Mouse (Mus musculus): ENCODE measurements at regions not wholly inside any gene's neighbourhood (a gene's known extent, or its start where the extent isn't known, plus 50 kb on each side); places are given as distances from the start of the nearest gene placed in this dataset.

DNA sequence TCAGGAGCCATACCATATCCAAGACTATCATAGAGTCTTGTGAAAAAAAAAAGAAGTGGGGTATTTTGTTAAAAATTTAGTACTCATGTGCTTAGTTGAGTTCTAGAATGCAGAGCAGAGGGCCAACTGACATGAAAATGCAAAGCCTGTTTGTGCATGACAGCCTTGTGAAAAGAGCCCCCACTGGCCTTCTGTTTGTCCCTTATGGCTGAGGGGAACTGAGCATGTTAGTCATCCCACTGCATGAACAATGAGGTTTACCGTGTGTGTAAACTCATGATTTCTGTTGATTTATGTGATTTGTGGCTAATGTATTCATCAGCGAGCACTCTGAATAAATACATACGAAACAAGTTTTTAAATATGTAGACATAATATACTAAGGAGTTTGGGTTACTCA is 266.1 kb upstream of the Nox3 start:
- ATAC-seq (no peak), DNase-seq (ENCODE audit: low read depth, low spot score) (no peak)
- TF ChIP-seq CTCF (IDR thresholded peaks at IDR 0.05), result no peak
- CTCF ChIA-PET, result interaction anchor here (1.3 kb wide), 1 partner anchor 12 kb away, joined by 3 read pairs; no protein-coding TSS in a partner anchor
- peaks cover 7% of the 10 kb centered on the region for H3K27me3 ChIP-seq
- POLR2A ChIA-PET, result no interaction called here
- in situ Hi-C loops (cut with MboI; ENCODE audit: low pct_unique_long_range_greater_than_20kb), result no loop called here

DNA sequence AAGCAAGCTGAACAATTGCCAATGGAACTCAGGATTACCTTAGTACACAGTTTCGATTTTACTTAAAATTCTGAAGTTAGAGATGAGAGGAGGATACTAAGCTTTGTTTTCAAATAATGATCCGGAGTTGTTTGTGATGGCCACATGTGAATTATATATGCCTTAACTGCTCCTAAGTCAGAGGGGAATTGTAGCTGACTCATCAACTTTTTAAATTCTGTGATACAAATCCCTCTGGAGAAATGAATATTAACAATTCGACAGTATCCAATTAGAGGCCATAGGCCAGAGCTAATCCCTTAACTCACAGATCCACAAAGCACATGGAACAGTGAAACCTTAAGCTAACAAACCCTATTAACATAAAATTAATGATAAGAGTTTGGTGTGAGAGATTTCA is 250.5 kb upstream of the Nox3 start:
- ChIA-PET CTCF (interaction anchor here (1.4 kb wide), 1 partner anchor 11 kb away, joined by 5 read pairs; no protein-coding TSS in a partner anchor), POLR2A (no interaction called here)
- no peak for TF ChIP-seq CTCF (IDR thresholded peaks at IDR 0.05)
- in situ Hi-C loops (cut with MboI; ENCODE audit: low pct_unique_long_range_greater_than_20kb), result no loop called here
- ATAC-seq (no peak), DNase-seq (ENCODE audit: low read depth, low spot score) (no peak)
- H3K27me3 ChIP-seq, result peaks cover 34% of the 10 kb centered on the region

- peaks cover 28% of the 10 kb centered on the region for H3K27me3 ChIP-seq
- in situ Hi-C loops (cut with MboI; ENCODE audit: low pct_unique_long_range_greater_than_20kb), result no loop called here
- DNase-seq (ENCODE audit: low read depth, low spot score), result no peak
- no peak for ATAC-seq
- no peak for TF ChIP-seq CTCF (IDR thresholded peaks at IDR 0.05)
- CTCF ChIA-PET, result interaction anchor here (1.2 kb wide), 1 partner anchor 9 kb away, joined by 3 read pairs; no protein-coding TSS in a partner anchor
- POLR2A ChIA-PET, result no interaction called here
Measured at GRCm38 (mm10) chr17:3936361-3936760, 240.3 kb upstream of the Nox3 start.

DNA sequence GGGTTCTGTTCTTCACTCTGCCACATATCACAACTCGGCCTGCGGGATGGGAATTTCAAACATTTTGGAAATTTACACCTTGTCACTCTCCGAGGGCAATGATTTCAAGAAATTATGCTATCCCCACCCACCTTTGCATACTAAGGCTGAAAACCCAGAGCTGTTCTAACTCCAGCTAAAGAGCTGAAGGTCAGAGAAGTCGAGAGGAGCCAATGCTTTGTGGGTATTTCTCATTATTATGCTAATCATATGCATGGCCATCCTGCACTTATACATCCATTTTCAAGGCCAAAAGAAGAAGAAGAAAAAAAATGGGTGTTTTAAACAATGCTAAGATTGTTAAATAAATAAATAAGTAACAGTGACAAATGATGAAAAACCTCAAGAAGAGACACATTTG is 237.1 kb upstream of the Nox3 start:
- in situ Hi-C loops (cut with MboI; ENCODE audit: low pct_unique_long_range_greater_than_20kb), result no loop called here
- no peak for TF ChIP-seq CTCF (IDR thresholded peaks at IDR 0.05)
- peaks cover 33% of the 10 kb centered on the region for H3K27me3 ChIP-seq
- ATAC-seq (no peak), DNase-seq (ENCODE audit: low read depth, low spot score) (no peak)
- ChIA-PET CTCF (interaction anchor here (1.0 kb wide), 1 partner anchor 372 kb away, joined by 3 read pairs; no protein-coding TSS in a partner anchor), POLR2A (no interaction called here)

DNA sequence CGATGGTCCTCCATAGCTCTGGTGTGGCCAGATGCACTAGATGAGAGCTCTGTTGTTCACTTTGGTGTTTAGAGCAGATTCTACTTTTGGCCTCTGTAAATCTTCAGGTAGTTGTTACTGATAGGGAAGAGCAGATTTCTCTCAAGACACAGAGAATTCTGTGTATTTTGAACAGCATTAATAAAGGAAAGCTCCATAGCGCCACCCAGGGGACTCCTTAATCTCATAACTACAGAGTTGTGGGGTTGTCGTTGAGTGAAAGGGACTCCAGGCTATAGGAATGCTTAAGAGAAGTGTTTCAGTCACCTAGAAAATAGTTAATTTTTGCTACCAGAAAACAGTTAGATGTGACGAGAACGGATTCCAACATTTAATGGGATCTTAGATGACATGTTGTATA is 236.0 kb upstream of the Nox3 start:
- in situ Hi-C loops (cut with MboI; ENCODE audit: low pct_unique_long_range_greater_than_20kb), result no loop called here
- ATAC-seq (no peak), DNase-seq (ENCODE audit: low read depth, low spot score) (no peak)
- ChIA-PET POLR2A (no interaction called here), CTCF (interaction anchor here (0.9 to 1.5 kb wide), 4 partner anchors 11 to 371 kb away, joined by 3 to 4 read pairs (median 3); no protein-coding TSS in a partner anchor)
- TF ChIP-seq CTCF (IDR thresholded peaks at IDR 0.05), result peak; percentile 26
- peaks cover 28% of the 10 kb centered on the region for H3K27me3 ChIP-seq

- POLR2A ChIA-PET, result no interaction called here
- in situ Hi-C loops (cut with MboI; ENCODE audit: low pct_unique_long_range_greater_than_20kb), result no loop called here
- CTCF ChIA-PET, result no interaction called here
- no peak for TF ChIP-seq CTCF (IDR thresholded peaks at IDR 0.05)
- DNase-seq (ENCODE audit: low read depth, low spot score), result no peak
- peaks cover 7% of the 10 kb centered on the region for H3K27me3 ChIP-seq
- no peak for ATAC-seq
Measured at GRCm38 (mm10) chr17:3927106-3927505, 231.0 kb upstream of the Nox3 start.

- no peak for DNase-seq (ENCODE audit: low read depth, low spot score)
- ATAC-seq, result no peak
- H3K27me3 ChIP-seq, result peaks cover 16% of the 10 kb centered on the region
- no peak for TF ChIP-seq CTCF (IDR thresholded peaks at IDR 0.05)
- ChIA-PET CTCF (no interaction called here), POLR2A (no interaction called here)
- in situ Hi-C loops (cut with MboI; ENCODE audit: low pct_unique_long_range_greater_than_20kb), result no loop called here
Measured at GRCm38 (mm10) chr17:3920282-3920681, 224.2 kb upstream of the Nox3 start.

GRCm38 (mm10) chr17:3892826-3893225 is 196.8 kb upstream of the Nox3 start:
- TF ChIP-seq CTCF (IDR thresholded peaks at IDR 0.05), result no peak
- DNase-seq (ENCODE audit: low read depth, low spot score) (no peak), ATAC-seq (no peak)
- in situ Hi-C loops (cut with MboI; ENCODE audit: low pct_unique_long_range_greater_than_20kb), result no loop called here
- H3K27me3 ChIP-seq, result peaks cover 25% of the 10 kb centered on the region
- CTCF ChIA-PET, result no interaction called here
- POLR2A ChIA-PET, result no interaction called here

GRCm38 (mm10) chr17:3883146-3883545 is 187.1 kb upstream of the Nox3 start:
- peaks cover 25% of the 10 kb centered on the region for H3K27me3 ChIP-seq
- ChIA-PET CTCF (no interaction called here), POLR2A (no interaction called here)
- TF ChIP-seq CTCF (IDR thresholded peaks at IDR 0.05), result no peak
- no peak for ATAC-seq
- DNase-seq (ENCODE audit: low read depth, low spot score), result no peak
- in situ Hi-C loops (cut with MboI; ENCODE audit: low pct_unique_long_range_greater_than_20kb), result no loop called here

DNA sequence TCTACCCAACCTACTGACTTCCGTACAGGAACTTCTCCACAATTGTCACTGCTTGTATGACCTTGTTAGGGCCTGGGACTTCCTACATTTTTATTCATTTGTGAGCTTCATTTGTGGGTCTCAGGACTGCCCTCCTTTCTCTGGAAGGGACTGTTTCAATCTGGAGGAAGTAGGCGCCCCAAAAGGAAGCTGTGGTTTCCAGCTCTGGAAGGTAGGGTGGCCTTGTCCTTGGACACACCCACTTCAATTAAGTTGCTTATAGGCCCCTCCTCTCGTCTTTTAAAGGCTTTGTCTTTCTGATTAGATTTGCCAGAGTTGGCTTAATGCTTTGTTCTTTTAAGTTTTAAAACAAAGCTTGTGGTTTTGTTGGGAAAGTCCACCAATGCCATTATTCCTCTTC is 183.0 kb upstream of the Nox3 start:
- in situ Hi-C loops (cut with MboI; ENCODE audit: low pct_unique_long_range_greater_than_20kb), result no loop called here
- ATAC-seq (no peak), DNase-seq (ENCODE audit: low read depth, low spot score) (no peak)
- CTCF ChIA-PET, result interaction anchor here (1.2 to 1.3 kb wide), 2 partner anchors 11 to 13 kb away, joined by 3 to 4 read pairs; no protein-coding TSS in a partner anchor
- peaks cover 33% of the 10 kb centered on the region for H3K27me3 ChIP-seq
- POLR2A ChIA-PET, result no interaction called here
- TF ChIP-seq CTCF (IDR thresholded peaks at IDR 0.05), result no peak

DNA sequence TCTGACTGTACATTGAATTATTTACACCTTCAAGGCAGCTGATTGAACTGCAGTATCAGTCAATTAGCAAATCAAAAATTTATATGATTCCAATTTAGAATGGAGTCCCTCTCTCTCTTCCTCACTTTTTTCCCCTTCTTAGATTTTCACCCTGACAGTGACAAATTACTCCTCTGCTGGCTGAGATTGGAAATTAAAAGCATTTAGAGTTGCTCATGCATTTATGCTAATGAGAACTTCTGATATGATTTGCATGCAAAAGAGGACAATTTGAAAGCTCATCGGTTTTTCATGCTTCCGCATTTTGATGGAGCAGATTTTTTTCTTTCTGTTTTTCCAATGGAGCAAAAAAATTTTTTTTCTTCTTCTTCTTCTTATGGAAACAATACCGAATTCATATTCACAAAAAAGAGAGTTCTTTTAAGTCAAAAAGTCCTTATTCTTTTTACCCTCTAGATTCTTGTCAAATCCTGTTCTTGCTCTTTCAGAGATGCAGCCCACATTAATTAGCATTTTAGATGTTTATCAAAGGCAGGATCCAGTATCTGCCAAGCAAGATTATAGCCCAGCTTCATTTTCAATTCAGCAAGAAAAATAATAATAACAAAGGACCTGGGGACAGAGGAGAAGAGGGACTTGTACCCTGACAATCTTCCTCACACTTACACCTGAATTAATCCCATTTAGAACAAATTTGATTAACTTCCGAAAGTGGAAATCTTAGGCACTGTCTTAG is 173.6 kb upstream of the Nox3 start:
- POLR2A ChIA-PET, result no interaction called here
- CTCF ChIA-PET, result no interaction called here
- DNase-seq (ENCODE audit: low read depth, low spot score), result no peak
- TF ChIP-seq CTCF (IDR thresholded peaks at IDR 0.05), result no peak
- in situ Hi-C loops (cut with MboI; ENCODE audit: low pct_unique_long_range_greater_than_20kb), result no loop called here
- peaks cover 56% of the 10 kb centered on the region for H3K27me3 ChIP-seq
- no peak for ATAC-seq

DNA sequence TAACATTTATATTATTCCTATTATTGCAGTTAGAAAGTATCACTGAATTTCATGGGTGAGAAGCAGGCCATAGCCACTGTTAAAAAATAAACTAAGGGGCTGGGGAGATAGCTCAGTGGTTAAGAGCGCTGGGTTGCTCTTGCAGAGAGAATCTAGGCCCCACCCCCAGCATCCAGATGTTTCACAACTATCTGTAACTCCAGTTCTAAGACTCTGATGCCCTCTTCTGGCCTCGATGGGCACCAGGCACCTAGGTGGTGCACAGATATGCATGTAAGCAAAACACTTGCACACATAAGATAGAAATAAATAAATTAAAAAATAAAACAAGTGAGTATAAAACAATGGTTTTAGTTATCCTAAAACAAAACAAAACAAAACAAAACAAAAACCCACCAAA is 166.3 kb upstream of the Nox3 start:
- in situ Hi-C loops (cut with MboI; ENCODE audit: low pct_unique_long_range_greater_than_20kb), result no loop called here
- peak; percentile 55 for TF ChIP-seq CTCF (IDR thresholded peaks at IDR 0.05)
- peaks cover 21% of the 10 kb centered on the region for H3K27me3 ChIP-seq
- no peak for DNase-seq (ENCODE audit: low read depth, low spot score)
- POLR2A ChIA-PET, result no interaction called here
- CTCF ChIA-PET, result interaction anchor here (1.1 to 1.3 kb wide), 2 partner anchors 9 to 13 kb away, joined by 3 to 5 read pairs; no protein-coding TSS in a partner anchor
- ATAC-seq, result no peak

Measured in Patski (cell line).